Mouse (Mus musculus) neural tube, embryonic 14.5 days (tissue): ENCODE measurements around the gene Tgtp1. TPM values are rescaled to one million over a fixed set of nuclear protein-coding genes. Genes with fewer than 3 reads are reported as not detected.
"Not testable (repeated sequence)": the region's sequence is repeated elsewhere in the genome, so short reads cannot be mapped to it uniquely, and the experiment has no call there.

Experiments
- ATAC-seq: fragments of 200-750 bp; cut with Nextera tagmentation; 2 replicates; pipeline ENCODE4 v1.8.0; 2017; ENCODE audit warnings: low read depth, mild to moderate bottlenecking, moderate TSS enrichment, moderate library complexity
- H3K27ac ChIP-seq: fragments of 300-500 bp; sonication (generic); 2 replicates; pipeline ENCODE4 v1.5.1; 2014; ENCODE audit warnings: low read depth, mild to moderate bottlenecking, control low read depth, low read length, moderate library complexity, mixed read lengths
- H3K27me3 ChIP-seq: fragments of 300-500 bp; sonication (generic); 2 replicates; pipeline ENCODE4 v1.6.1; 2014; ENCODE audit warnings: low read length; ENCODE audit not compliant: control insufficient read depth, insufficient read depth
- H3K36me3 ChIP-seq: fragments of 300-500 bp; sonication (generic); 2 replicates; pipeline ENCODE4 v1.6.1; 2014; ENCODE audit warnings: low read length, mixed read lengths; ENCODE audit not compliant: control insufficient read depth, insufficient read depth
- H3K4me1 ChIP-seq: fragments of 300-500 bp; sonication (generic); 2 replicates; pipeline ENCODE4 v1.6.1; 2014; ENCODE audit warnings: low read length; ENCODE audit not compliant: control insufficient read depth, insufficient read depth
- H3K4me2 ChIP-seq: fragments of 300-500 bp; sonication (generic); 2 replicates; pipeline ENCODE4 v1.6.1; 2014; ENCODE audit warnings: mild to moderate bottlenecking, low read depth, low read length, control low read depth
- H3K4me3 ChIP-seq: fragments of 300-500 bp; sonication (generic); 2 replicates; pipeline ENCODE4 v1.5.1; 2014; ENCODE audit warnings: low read depth, low read length, control low read depth, mixed read lengths
- H3K9ac ChIP-seq: fragments of 300-500 bp; sonication (generic); replicated peaks from 2 replicates; pipeline ENCODE4 v1.6.1; 2014; ENCODE audit warnings: low read depth, mild to moderate bottlenecking, control low read depth, low read length, mixed read lengths
- H3K9me3 ChIP-seq: fragments of 300-500 bp; sonication (generic); 2 replicates; pipeline ENCODE4 v1.6.1; 2016; ENCODE audit warnings: low read length; ENCODE audit not compliant: control insufficient read depth
- WGBS: fragments of 180-500 bp; shearing (Covaris S2); extraction: QIAGEN DNeasy Blood & Tissue Kit; methylation state at CpG from one replicate; pipeline ENCODE4 v1.1.7; 2014; 5-methylcytosine and 5-hydroxymethylcytosine counted together
- polyA plus RNA-seq: library from polyadenylated mRNA; unstranded; fragments of >200 nt; fragmentation: Nextera tagmentation; extraction: Ambion mirVana; gene quantifications from 2 replicates; pipeline ENCODE4 v1.2.1, GENCODE M21; 2014

The Tgtp1 gene
- polyA plus RNA-seq, 1 experiment from 2014 or later: not detected

- ATAC-seq, H3K4me3 ChIP-seq, H3K4me1 ChIP-seq, H3K27me3 ChIP-seq, H3K27ac ChIP-seq, H3K9me3 ChIP-seq, H3K4me2 ChIP-seq, H3K9ac ChIP-seq, H3K36me3 ChIP-seq: not testable (repeated sequence)
- WGBS: no CpG with 5 or more reads among the region's 3 CpGs
Measured at GRCm38 (mm10) chr11:48982848-48983247, 11.1 kb downstream of the Tgtp1 start.

- not testable (repeated sequence) for H3K9me3 ChIP-seq
- no CpG with 5 or more reads among the region's 5 CpGs for WGBS
Measured at GRCm38 (mm10) chr11:48980052-48980451, 13.9 kb downstream of the Tgtp1 start.

GRCm38 (mm10) chr11:48979251-48979650 is 14.7 kb downstream of the Tgtp1 start, which contains the start of gene 9930111J21Rik1:
9930111J21Rik1 (minus strand) TSS chr11:48979398.
- H3K4me1 ChIP-seq, H3K4me2 ChIP-seq, H3K4me3 ChIP-seq, H3K9me3 ChIP-seq, ATAC-seq, H3K36me3 ChIP-seq, H3K27me3 ChIP-seq, H3K9ac ChIP-seq, H3K27ac ChIP-seq: not testable (repeated sequence)
- WGBS: no CpG with 5 or more reads among the region's 3 CpGs

More at GRCm38 (mm10) chr11:48980052-48980451, 13.9 kb downstream of the Tgtp1 start:
- H3K4me3 ChIP-seq, H3K9ac ChIP-seq, ATAC-seq, H3K27ac ChIP-seq, H3K4me2 ChIP-seq, H3K27me3 ChIP-seq, H3K4me1 ChIP-seq, H3K36me3 ChIP-seq: not testable (repeated sequence)

- H3K9me3 ChIP-seq, H3K4me3 ChIP-seq, H3K27ac ChIP-seq, H3K36me3 ChIP-seq, ATAC-seq, H3K27me3 ChIP-seq, H3K9ac ChIP-seq, H3K4me2 ChIP-seq, H3K4me1 ChIP-seq: not testable (repeated sequence)
- WGBS: no CpG with 5 or more reads among the region's 1 CpGs
Measured at GRCm38 (mm10) chr11:48978240-48978939, 15.6 kb downstream of the Tgtp1 start, which contains the start of gene Olfr56. Olfr56 (plus strand) TSS chr11:48978889.

- no CpG with 5 or more reads among the region's 1 CpGs for WGBS
- not testable (repeated sequence) for H3K4me1 ChIP-seq, ATAC-seq, H3K27me3 ChIP-seq, H3K9me3 ChIP-seq, H3K9ac ChIP-seq, H3K4me3 ChIP-seq, H3K36me3 ChIP-seq, H3K27ac ChIP-seq, H3K4me2 ChIP-seq
Measured at GRCm38 (mm10) chr11:48974686-48975085, 19.3 kb downstream of the Tgtp1 start.

GRCm38 (mm10) chr11:48946090-48946489 is 47.9 kb downstream of the Tgtp1 start, which contains the start of gene Psme2b:
Psme2b (minus strand) TSS chr11:48946190.
- ATAC-seq, H3K36me3 ChIP-seq, H3K4me3 ChIP-seq, H3K4me2 ChIP-seq, H3K9me3 ChIP-seq, H3K9ac ChIP-seq, H3K4me1 ChIP-seq, H3K27me3 ChIP-seq, H3K27ac ChIP-seq: not testable (repeated sequence)
- 97% methylated on average over 6 of the region's 6 CpGs for WGBS

GRCm38 (mm10) chr11:48939286-48939685 is 54.7 kb downstream of the Tgtp1 start:
- H3K36me3 ChIP-seq, H3K9ac ChIP-seq, ATAC-seq, H3K4me3 ChIP-seq, H3K27me3 ChIP-seq, H3K4me2 ChIP-seq, H3K9me3 ChIP-seq, H3K27ac ChIP-seq, H3K4me1 ChIP-seq: not testable (repeated sequence)

Other genes starting within 250 kb of the Tgtp1 start
- gene Rack1, start 193.8 kb downstream of the Tgtp1 start, polyA plus RNA-seq: 400 and 442 TPM in 2 replicates
- 5.1 and 5.6 TPM in 2 replicates for gene Trim41, start 176.8 kb downstream of the Tgtp1 start, polyA plus RNA-seq
- gene Trim7, start 168.0 kb downstream of the Tgtp1 start, polyA plus RNA-seq: 1.5 and 2.0 TPM in 2 replicates
- gene Gm12184, start 167.5 kb downstream of the Tgtp1 start, polyA plus RNA-seq: 3.0 TPM in 2 replicates
- gene Irgm1, start 122.5 kb downstream of the Tgtp1 start, polyA plus RNA-seq: 3.1 and 3.6 TPM in 2 replicates
- gene Gm5431, start 92.0 kb downstream of the Tgtp1 start, polyA plus RNA-seq: 0.12 and 0.22 TPM in 2 replicates
- 1.4 and 1.6 TPM in 2 replicates for gene Psme2b, start 48.0 kb downstream of the Tgtp1 start, polyA plus RNA-seq
- gene Olfr56, start 15.3 kb downstream of the Tgtp1 start, polyA plus RNA-seq: not detected in 2 replicates
- gene 9930111J21Rik1, start 14.8 kb downstream of the Tgtp1 start, polyA plus RNA-seq: 0.46 TPM in 1 of 2 replicates, not detected in the other
- gene Gm12185, start 1.9 kb downstream of the Tgtp1 start, polyA plus RNA-seq: not detected in 2 replicates
- 0.27 and 0.55 TPM in 2 replicates for gene 9930111J21Rik2, start 57.1 kb upstream of the Tgtp1 start, polyA plus RNA-seq
- gene Tgtp2, start 70.0 kb upstream of the Tgtp1 start, polyA plus RNA-seq: not detected in 2 replicates
- gene Ifi47, start 82.4 kb upstream of the Tgtp1 start, polyA plus RNA-seq: 0.62 TPM in 1 of 2 replicates, not detected in the other
- gene Olfr1396, start 120.7 kb upstream of the Tgtp1 start, polyA plus RNA-seq: not detected in 2 replicates
- gene Olfr1395, start 148.1 kb upstream of the Tgtp1 start, polyA plus RNA-seq: not detected in 2 replicates
- gene Olfr1394, start 160.2 kb upstream of the Tgtp1 start, polyA plus RNA-seq: not detected in 2 replicates
- gene Btnl9, start 193.0 kb upstream of the Tgtp1 start, polyA plus RNA-seq: 0.17 and 0.23 TPM in 2 replicates
- gene Zfp62, start 209.1 kb upstream of the Tgtp1 start, polyA plus RNA-seq: 49.6 and 54.4 TPM in 2 replicates